ENCODE assay signal across 10 mouse cellular contexts in the genomic region with DNA sequence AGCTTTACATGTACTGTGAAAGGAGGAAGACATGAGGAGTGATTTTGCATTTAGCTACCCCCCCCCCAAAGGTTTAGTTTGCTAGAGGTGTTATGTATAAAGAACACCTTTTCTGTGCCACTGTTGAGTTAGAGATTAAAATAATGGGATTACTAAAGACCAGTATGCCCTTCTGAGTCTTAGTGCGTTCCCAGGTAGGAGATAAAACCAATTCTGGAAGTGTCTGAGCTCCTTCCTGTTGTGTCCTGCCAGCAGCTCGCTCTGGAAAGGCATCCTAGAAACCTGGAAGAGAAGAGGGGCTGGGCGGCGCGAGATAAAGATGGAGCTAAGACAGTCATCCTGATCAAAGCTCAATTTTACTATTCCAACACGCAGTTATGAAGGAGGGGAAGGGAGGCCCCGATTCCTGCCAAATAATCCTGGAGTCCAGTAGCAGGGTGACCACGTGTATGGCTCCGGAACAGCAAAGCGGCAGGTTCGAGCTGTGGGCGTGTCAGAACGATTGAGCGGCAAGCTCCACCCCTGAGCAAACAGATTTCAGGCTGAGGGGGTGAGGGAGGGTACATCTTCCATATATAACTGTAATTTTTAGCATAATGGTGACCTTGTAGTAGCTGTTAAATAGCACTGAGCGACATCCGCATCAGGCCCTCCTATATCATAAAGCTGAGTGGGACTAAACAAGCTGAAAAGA. TPM values are rescaled to one million over a fixed set of nuclear protein-coding genes. Genes with fewer than 3 reads are reported as not detected.
DNase-seq lines count a peak whose midpoint lies in the region; ATAC-seq lines count a peak whose summit lies in the region.
"Had no signal": no experiment of that assay in that cellular context is flagged by ENCODE, and none has a peak within 500 bp of the region (broad histone marks: within the 10 kb centered on the region; RNA-seq: fewer than 3 reads in every experiment).

No protein-coding gene starts in this region.

- no peak overlapping the region for H3K9ac ChIP-seq in kidney, embryonic 15.5 days
- no peak overlapping the region for H3K9ac ChIP-seq in embryonic facial prominence, embryonic 13.5 days
- H3K9ac ChIP-seq in liver, embryonic 15.5 days = 0 out of 2 replicates have a peak overlapping the region, but pooled peaks have one; percentile 11

- H3K36me3 ChIP-seq in kidney, embryonic 15.5 days = no peaks in the 10 kb centered on the region
- no peaks in the 10 kb centered on the region for H3K36me3 ChIP-seq in embryonic facial prominence, embryonic 13.5 days
- no peaks in the 10 kb centered on the region for H3K36me3 ChIP-seq in liver, embryonic 15.5 days (replicated peaks)

- H3K4me1 ChIP-seq in kidney, embryonic 15.5 days = peaks cover 23% of the 10 kb centered on the region
- peaks cover 10% of the 10 kb centered on the region; the same call in 1 of the 2 replicates for H3K4me1 ChIP-seq in embryonic facial prominence, embryonic 13.5 days
- peaks cover 44% of the 10 kb centered on the region for H3K4me1 ChIP-seq in liver, embryonic 15.5 days (replicated peaks)

- 7% methylated on average over 16 of the region's 16 CpGs for WGBS in kidney, embryonic 15.5 days
- WGBS in embryonic facial prominence, embryonic 13.5 days = 8% methylated on average over 16 of the region's 16 CpGs
- WGBS in liver, embryonic 15.5 days (ENCODE audit: insufficient replicate concordance) = 10% methylated on average over 16 of the region's 16 CpGs

- peak overlapping the region; percentile 25; the same call in 1 of the 2 replicates for H3K4me2 ChIP-seq in kidney, embryonic 15.5 days
- H3K4me2 ChIP-seq in embryonic facial prominence, embryonic 13.5 days = peak overlapping the region; percentile 34
- peak overlapping the region; percentile 42 for H3K4me2 ChIP-seq in liver, embryonic 15.5 days

- no peak for ATAC-seq in kidney, embryonic 15.5 days (replicated peaks; ENCODE audit: low FRiP score)
- ATAC-seq in embryonic facial prominence, embryonic 13.5 days (ENCODE audit: insufficient number of reproducible peaks, insufficient read depth, low FRiP score, low TSS enrichment, low read depth) = no peak
- no peak for ATAC-seq in liver, embryonic 15.5 days (ENCODE audit: insufficient read depth)

- DNase-seq in cerebellum, adult 18-20 months = peak; percentile 30 to 36
- no peak for DNase-seq in cerebellum, adult 11 months
- no peak for DNase-seq in kidney, adult 8-10 months
- DNase-seq in urinary bladder, postnatal 10 days (ENCODE audit: low spot score) = no peak
- DNase-seq in layer of hippocampus, adult 9-10 months (ENCODE audit: low spot score) = no peak

- H3K27me3 ChIP-seq in kidney, embryonic 15.5 days = no peaks in the 10 kb centered on the region
- no peaks in the 10 kb centered on the region for H3K27me3 ChIP-seq in embryonic facial prominence, embryonic 13.5 days
- H3K27me3 ChIP-seq in liver, embryonic 15.5 days = no peaks in the 10 kb centered on the region

- H3K4me3 ChIP-seq in kidney, embryonic 15.5 days (replicated peaks) = no peak overlapping the region
- H3K4me3 ChIP-seq in embryonic facial prominence, embryonic 13.5 days = no peak overlapping the region
- no peak overlapping the region for H3K4me3 ChIP-seq in liver, embryonic 15.5 days (replicated peaks)
- H3K4me3 ChIP-seq: erythroblast, embryonic 14.5 days; heart, adult 2 months had no signal

- H3K9me3 ChIP-seq in kidney, embryonic 15.5 days (replicated peaks) = no peaks in the 10 kb centered on the region
- H3K9me3 ChIP-seq in embryonic facial prominence, embryonic 13.5 days = no peaks in the 10 kb centered on the region
- no peaks in the 10 kb centered on the region for H3K9me3 ChIP-seq in liver, embryonic 15.5 days (replicated peaks)

- peak overlapping the region; percentile 0; the same call in 1 of the 2 replicates for H3K27ac ChIP-seq in kidney, embryonic 15.5 days
- no peak overlapping the region for H3K27ac ChIP-seq in embryonic facial prominence, embryonic 13.5 days
- H3K27ac ChIP-seq in liver, embryonic 15.5 days (replicated peaks) = peak overlapping the region; percentile 53; the same call in 1 of the 2 replicates
- H3K27ac ChIP-seq: heart, adult 2 months had no signal

RNA-seq across cellular contexts. Expression of gene Tex14, which starts 40.0 kb away (rescaled TPM):
- polyA plus RNA-seq in kidney, embryonic 15.5 days (2015; fragmentation: Nextera tagmentation; extraction: Ambion mirVana) = 0.60 and 0.65 TPM in 2 replicates
- 0.04 and 0.26 TPM in 2 replicates for polyA plus RNA-seq in embryonic facial prominence, embryonic 13.5 days (2015; fragmentation: Nextera tagmentation; extraction: Ambion mirVana)
- 0.05 TPM in 2 replicates for polyA plus RNA-seq in liver, embryonic 15.5 days (2015; fragmentation: Nextera tagmentation; extraction: Ambion mirVana)
- polyA plus RNA-seq: erythroblast, embryonic 14.5 days had no signal

RNA-seq across cellular contexts. Expression of gene Rad51c, which starts 40.1 kb away (rescaled TPM):
- 8.3 and 9.1 TPM in 2 replicates for polyA plus RNA-seq in kidney, embryonic 15.5 days (2015; fragmentation: Nextera tagmentation; extraction: Ambion mirVana)
- polyA plus RNA-seq in embryonic facial prominence, embryonic 13.5 days (2015; fragmentation: Nextera tagmentation; extraction: Ambion mirVana) = 8.2 and 9.3 TPM in 2 replicates
- 4.1 and 4.3 TPM in 2 replicates for polyA plus RNA-seq in liver, embryonic 15.5 days (2015; fragmentation: Nextera tagmentation; extraction: Ambion mirVana)

Comparison
In these comparisons a context has a peak if more than half of its experiments do, and no peak if none do; other contexts are left out.
1. DNase-seq: peak in cerebellum, adult 18-20 months (2 of 2); none in cerebellum, adult 11 months (single experiment), kidney, adult 8-10 months (0 of 2), urinary bladder, postnatal 10 days (single experiment) and layer of hippocampus, adult 9-10 months (single experiment).
2. Peak in every context shown above with its lines, with median percentiles within 50 percentile points of each other: H3K4me2 ChIP-seq.